Mouse (Mus musculus): Measurements from ENCODE around the gene Tarsl2.

- no peak for TF ChIP-seq POLR2A (IDR thresholded peaks at IDR 0.05; ENCODE audit: insufficient read depth, low read depth, low read length)
- TF ChIP-seq EP300 (IDR thresholded peaks at IDR 0.05; ENCODE audit: insufficient read depth, low read depth, low read length): no peak
- TF ChIP-seq CTCF (IDR thresholded peaks at IDR 0.05): no peak
Observed at GRCm38 (mm10) chr7:65702076-65702475, 57.4 kb downstream of the Tarsl2 start.

All from heart, adult 2 months (tissue).